Mouse (Mus musculus): ENCODE data around the gene Mfap2.

Mfap2 gene

GRCm38 (mm10) chr4:140987476-140987875 lies 22.7 kb upstream of the Mfap2 start:
- no peak for DNase-seq (ENCODE audit: low read depth)

- no peak for DNase-seq (ENCODE audit: low read depth)
Observed at GRCm38 (mm10) chr4:140988706-140989290, 21.4 kb upstream of the Mfap2 start.

- no peak for DNase-seq (ENCODE audit: low read depth)
Observed at GRCm38 (mm10) chr4:140989447-140989846, 20.8 kb upstream of the Mfap2 start.

- no peak for DNase-seq (ENCODE audit: low read depth)
Observed at GRCm38 (mm10) chr4:140992215-140992614, 18.0 kb upstream of the Mfap2 start.

GRCm38 (mm10) chr4:140993846-140994245 lies 16.4 kb upstream of the Mfap2 start:
- no peak for DNase-seq (ENCODE audit: low read depth)

GRCm38 (mm10) chr4:140995811-140996210 lies 14.4 kb upstream of the Mfap2 start:
- no peak for DNase-seq (ENCODE audit: low read depth)

GRCm38 (mm10) chr4:140996812-140997211 lies 13.4 kb upstream of the Mfap2 start:
- DNase-seq (ENCODE audit: low read depth) = no peak

GRCm38 (mm10) chr4:141005983-141006382 lies 4.2 kb upstream of the Mfap2 start:
- no peak for DNase-seq (ENCODE audit: low read depth)

- no peak for DNase-seq (ENCODE audit: low read depth)
Observed at GRCm38 (mm10) chr4:141008028-141008427, 2.2 kb upstream of the Mfap2 start.

- DNase-seq (ENCODE audit: low read depth) = no peak
Observed at GRCm38 (mm10) chr4:141010526-141010925, 308 bp downstream of the Mfap2 start.

GRCm38 (mm10) chr4:141010941-141011429 lies 767 bp downstream of the Mfap2 start:
- no peak for DNase-seq (ENCODE audit: low read depth)

GRCm38 (mm10) chr4:141011556-141012328 lies 1.5 kb downstream of the Mfap2 start:
- no peak for DNase-seq (ENCODE audit: low read depth)

GRCm38 (mm10) chr4:141012558-141012957 lies 2.3 kb downstream of the Mfap2 start:
- DNase-seq (ENCODE audit: low read depth) = no peak

- DNase-seq (ENCODE audit: low read depth) = no peak
Observed at GRCm38 (mm10) chr4:141014114-141014513, 3.9 kb downstream of the Mfap2 start.

- no peak for DNase-seq (ENCODE audit: low read depth)
Observed at GRCm38 (mm10) chr4:141014856-141015255, 4.6 kb downstream of the Mfap2 start.

GRCm38 (mm10) chr4:141015356-141015755 lies 5.1 kb downstream of the Mfap2 start:
- DNase-seq (ENCODE audit: low read depth) = no peak

- no peak for DNase-seq (ENCODE audit: low read depth)
Observed at GRCm38 (mm10) chr4:141016311-141016710, 6.1 kb downstream of the Mfap2 start.

- DNase-seq (ENCODE audit: low read depth) = no peak
Observed at GRCm38 (mm10) chr4:141017657-141018436, 7.6 kb downstream of the Mfap2 start.

GRCm38 (mm10) chr4:141020220-141020619 lies 10.0 kb downstream of the Mfap2 start:
- no peak for DNase-seq (ENCODE audit: low read depth)

- no peak for DNase-seq (ENCODE audit: low read depth)
Observed at GRCm38 (mm10) chr4:141020811-141021613, 10.8 kb downstream of the Mfap2 start.

GRCm38 (mm10) chr4:141021614-141021929 lies 11.4 kb downstream of the Mfap2 start:
- DNase-seq (ENCODE audit: low read depth) = no peak

GRCm38 (mm10) chr4:141024052-141024451 lies 13.8 kb downstream of the Mfap2 start:
- no peak for DNase-seq (ENCODE audit: low read depth)

Measured in naive thymus-derived CD4-positive, alpha-beta T cell, adult 2 months (primary cell).